Mouse (Mus musculus) small intestine, adult 2 months (tissue): Measurements from ENCODE around the gene Acbd4. TPM values are rescaled to one million over a fixed set of nuclear protein-coding genes. Genes with fewer than 3 reads are reported as not detected.

Source experiments
- H3K27ac ChIP-seq: fragments of 200-500 bp; 2 replicates; pipeline ENCODE4 v1.5.1; 2012; ENCODE audit warnings: low read depth, low read length, control low read depth, inconsistent platforms; ENCODE audit not compliant: insufficient read depth
- H3K27me3 ChIP-seq: fragments of 200-500 bp; 2 replicates; pipeline ENCODE4 v1.6.1; 2012; ENCODE audit warnings: mild to moderate bottlenecking, moderate library complexity, low read length, inconsistent platforms; ENCODE audit not compliant: control insufficient read depth, insufficient read depth
- H3K36me3 ChIP-seq: fragments of 200-500 bp; 2 replicates; pipeline ENCODE4 v1.6.1; 2012; ENCODE audit warnings: mild to moderate bottlenecking, low read length, control low read depth, inconsistent platforms; ENCODE audit not compliant: control insufficient read depth, insufficient read depth
- H3K4me1 ChIP-seq: fragments of 200-500 bp; 2 replicates; pipeline ENCODE4 v1.6.1; 2012; ENCODE audit warnings: low read length, inconsistent platforms, mixed read lengths; ENCODE audit not compliant: control insufficient read depth, insufficient read depth, insufficient read length
- H3K4me3 ChIP-seq: fragments of 200-500 bp; 2 replicates; pipeline ENCODE4 v1.5.1; 2012; ENCODE audit warnings: low read depth, mild to moderate bottlenecking, control low read depth, inconsistent platforms, low read length, moderate library complexity
- CTCF ChIP-seq: fragments of 200-500 bp; IDR thresholded peaks from 2 replicates; pipeline ENCODE4 v1.5.1; 2012; ENCODE audit warnings: low read depth, mild to moderate bottlenecking, control low read depth, inconsistent platforms, low read length, moderate library complexity, mixed read lengths; ENCODE audit not compliant: insufficient replicate concordance, insufficient read length; ENCODE audit errors: extremely low read depth
- POLR2A ChIP-seq: fragments of 200-500 bp; IDR thresholded peaks from 2 replicates; pipeline ENCODE4 v1.6.1; 2012; ENCODE audit warnings: low read depth, mild to moderate bottlenecking, control low read depth, inconsistent platforms, low read length, moderate library complexity
- WGBS: fragments of 180-500 bp; shearing (Covaris S2); methylation state at CpG from one replicate; pipeline ENCODE4 v1.1.7; 2018; 5-methylcytosine and 5-hydroxymethylcytosine counted together
- polyA plus RNA-seq: library from polyadenylated mRNA; depleted of rRNA; stranded (reverse); fragments of >200 nt; gene quantifications from 2 replicates; pipeline ENCODE4 v1.2.3, GENCODE M21; 2012

Acbd4 gene
- polyA plus RNA-seq, 1 experiment, result 234 TPM

DNA sequence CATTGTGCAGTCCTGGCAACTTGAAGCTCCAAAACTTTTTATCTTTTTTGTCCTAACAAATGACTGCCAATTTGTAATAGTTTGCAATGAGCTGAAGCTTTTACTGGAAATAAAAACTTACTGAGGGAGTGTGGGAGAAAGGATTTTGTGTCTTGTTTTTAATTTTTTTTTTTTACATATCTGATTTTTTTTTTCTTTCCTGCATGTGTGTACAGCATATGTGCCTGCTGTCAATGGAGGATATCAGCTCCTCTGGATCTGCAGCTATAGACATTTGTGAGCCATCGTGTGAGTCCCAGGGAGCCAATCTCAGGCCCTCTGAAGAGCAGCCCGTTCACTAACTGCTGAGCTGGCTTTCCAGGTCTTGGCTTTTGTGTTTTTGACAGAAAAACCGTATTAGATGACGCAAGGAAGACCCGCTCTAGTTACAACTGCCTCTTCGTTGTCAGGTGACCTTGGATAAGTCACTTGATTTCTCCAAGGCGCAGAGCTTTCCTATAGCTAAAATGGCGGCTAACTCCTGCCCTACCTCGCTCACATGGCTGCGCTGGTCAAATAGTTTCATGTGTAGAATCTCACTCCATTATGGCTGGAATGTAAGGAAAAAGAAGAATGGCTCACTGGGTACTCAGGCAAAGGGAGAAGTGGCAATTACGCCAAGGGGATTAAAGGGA is 12.9 kb downstream of the Acbd4 start:
- no peak for TF ChIP-seq CTCF
- TF ChIP-seq POLR2A, result no peak

DNA sequence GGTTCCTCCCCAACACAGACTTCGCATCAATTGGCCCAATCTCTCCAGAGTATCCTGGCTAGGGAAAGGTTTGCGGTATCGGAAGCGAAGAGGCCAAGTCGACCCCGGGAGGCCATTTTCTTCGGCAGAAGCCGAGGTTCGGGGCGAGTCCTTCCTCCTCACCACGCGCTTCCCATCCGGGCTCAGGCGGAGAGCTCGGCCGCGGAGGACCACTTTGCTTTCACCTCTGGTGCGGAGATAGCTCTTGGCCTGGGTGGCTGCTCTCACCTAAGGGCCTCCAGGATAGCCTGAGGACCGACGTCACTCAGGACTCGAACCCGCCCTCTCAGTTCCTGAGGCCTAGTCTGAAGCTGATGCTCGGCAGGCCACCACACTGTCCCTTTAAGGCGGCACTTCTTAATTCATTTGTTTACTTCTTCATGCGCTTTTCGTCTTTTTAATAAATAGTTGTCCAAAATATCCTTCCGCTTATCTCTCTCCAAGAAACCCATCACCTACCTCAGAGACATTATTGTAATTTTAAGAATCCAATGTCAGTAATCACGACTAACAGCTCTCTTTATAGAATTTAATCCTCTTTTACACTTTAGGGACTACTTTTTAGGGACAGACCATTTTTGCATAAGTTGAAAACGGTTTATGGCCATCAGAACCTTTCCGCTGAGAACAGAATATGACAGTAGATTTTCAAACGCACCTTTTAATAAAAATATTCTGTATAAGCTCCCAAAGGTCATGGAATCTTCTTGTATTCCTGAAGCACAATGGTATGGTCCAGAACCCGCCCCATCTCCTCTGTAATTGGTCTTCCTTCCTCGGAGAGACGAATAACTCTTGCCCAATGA is 13.9 kb downstream of the Acbd4 start:
- Histone ChIP-seq H3K4me1 (peaks cover 17% of the 10 kb centered on the region), H3K4me3 (peak overlapping the region; percentile 60), H3K27ac (peak overlapping the region; percentile 67), H3K27me3 (no peaks in the 10 kb centered on the region), H3K36me3 (0 out of 2 replicates have a peak, but pooled peaks cover 2% of the 10 kb centered on the region)
- TF ChIP-seq POLR2A (peak; percentile 80; the same call in 1 of the 2 replicates), CTCF (no peak)
- under 1% methylated on average over 34 of the region's 34 CpGs for WGBS

More for the DNA sequence above, 12.9 kb downstream of the Acbd4 start:
- 85% methylated on average over 11 of the region's 11 CpGs for WGBS
- Histone ChIP-seq H3K27me3 (no peaks in the 10 kb centered on the region), H3K4me1 (peaks cover 17% of the 10 kb centered on the region), H3K36me3 (peaks cover 2% of the 10 kb centered on the region; the same call in 1 of the 2 replicates), H3K27ac (peak overlapping the region; percentile 67; the same call in 1 of the 2 replicates), H3K4me3 (peak overlapping the region; percentile 60; the same call in 1 of the 2 replicates)

DNA sequence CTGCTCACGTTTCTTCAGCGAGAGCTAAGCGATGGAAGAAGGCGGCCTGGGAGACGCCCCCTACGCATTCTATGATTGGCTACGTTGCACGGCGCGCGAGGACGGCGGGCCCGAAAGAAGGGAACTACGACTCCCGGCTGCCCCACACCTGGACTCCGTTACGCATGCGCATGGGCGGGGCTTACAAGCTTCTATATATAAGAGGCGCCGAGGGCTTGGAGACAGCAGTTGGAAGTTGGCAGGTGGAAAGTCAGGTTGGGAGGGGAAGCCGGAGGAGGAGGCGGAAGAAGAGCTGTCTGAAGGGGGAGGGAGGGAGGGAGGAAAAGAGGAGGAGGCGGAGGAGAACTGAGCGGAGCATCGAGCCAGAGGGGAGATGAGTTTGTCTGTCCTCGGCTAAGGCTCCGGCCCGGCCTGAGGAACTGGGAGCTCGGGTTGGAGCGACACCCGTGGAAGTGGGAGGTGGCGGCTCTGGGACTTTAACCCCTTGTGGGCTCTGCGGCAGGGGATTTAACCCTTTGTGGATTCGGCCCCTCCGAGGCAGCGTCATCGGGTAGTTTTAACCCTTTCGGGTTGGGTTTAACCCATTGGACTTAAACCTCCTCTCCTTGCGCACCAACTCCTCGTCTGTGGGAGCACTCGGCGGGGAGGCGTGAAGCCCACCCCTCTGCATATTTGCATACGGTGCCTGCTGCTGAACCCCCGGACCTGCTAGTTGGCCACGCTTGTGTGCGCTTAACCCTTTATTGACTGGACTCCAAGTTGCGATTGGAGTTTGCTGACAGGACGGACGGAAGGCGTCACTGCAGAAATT is 14.7 kb downstream of the Acbd4 start, which contains the start of gene Hexim1:
TSS of gene Hexim1 (plus strand) at position 224 of the 811 bp plus-strand sequence.
- Histone ChIP-seq H3K4me1 (peaks cover 17% of the 10 kb centered on the region), H3K36me3 (0 out of 2 replicates have a peak, but pooled peaks cover 2% of the 10 kb centered on the region), H3K4me3 (peak within 1 kb of the TSS; percentile 82), H3K27ac (peak within 1 kb of the TSS; percentile 76), H3K27me3 (no peaks in the 10 kb centered on the region)
- TF ChIP-seq CTCF (no peak), POLR2A (peak; percentile 100)
- under 1% methylated on average over 52 of the region's 53 CpGs for WGBS

DNA sequence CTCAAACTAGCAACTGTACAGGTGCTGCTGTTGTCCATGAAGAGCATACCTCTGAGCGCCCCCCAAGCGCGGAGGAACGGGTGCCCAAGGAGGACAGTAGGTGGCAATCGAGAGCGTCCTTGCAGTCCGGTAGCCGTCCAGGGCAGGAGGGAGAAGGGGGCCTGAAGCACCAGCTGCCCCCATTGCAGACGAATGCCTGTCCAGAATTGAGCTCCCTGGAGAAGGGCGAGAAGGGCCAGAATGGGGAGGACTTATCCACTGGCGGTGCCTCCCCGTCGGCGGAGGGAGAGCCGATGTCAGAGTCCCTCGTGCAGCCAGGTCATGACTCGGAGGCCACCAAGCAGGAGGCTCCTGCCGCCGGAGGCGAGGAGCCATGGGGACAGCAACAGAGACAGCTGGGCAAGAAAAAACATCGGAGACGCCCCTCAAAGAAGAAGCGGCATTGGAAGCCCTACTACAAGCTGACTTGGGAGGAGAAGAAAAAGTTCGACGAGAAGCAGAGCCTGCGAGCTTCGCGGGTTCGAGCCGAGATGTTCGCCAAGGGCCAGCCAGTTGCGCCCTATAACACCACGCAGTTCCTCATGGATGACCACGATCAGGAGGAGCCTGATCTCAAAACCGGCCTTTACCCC is 15.6 kb downstream of the Acbd4 start:
- WGBS, result under 1% methylated on average over 35 of the region's 35 CpGs
- H3K4me3 ChIP-seq, result peak overlapping the region; percentile 82
- peak; percentile 63 for TF ChIP-seq CTCF
- no peak for TF ChIP-seq POLR2A
- H3K27me3 ChIP-seq, result no peaks in the 10 kb centered on the region
- H3K4me1 ChIP-seq, result peaks cover 11% of the 10 kb centered on the region
- H3K36me3 ChIP-seq, result no peaks in the 10 kb centered on the region
- peak overlapping the region; percentile 76 for H3K27ac ChIP-seq

DNA sequence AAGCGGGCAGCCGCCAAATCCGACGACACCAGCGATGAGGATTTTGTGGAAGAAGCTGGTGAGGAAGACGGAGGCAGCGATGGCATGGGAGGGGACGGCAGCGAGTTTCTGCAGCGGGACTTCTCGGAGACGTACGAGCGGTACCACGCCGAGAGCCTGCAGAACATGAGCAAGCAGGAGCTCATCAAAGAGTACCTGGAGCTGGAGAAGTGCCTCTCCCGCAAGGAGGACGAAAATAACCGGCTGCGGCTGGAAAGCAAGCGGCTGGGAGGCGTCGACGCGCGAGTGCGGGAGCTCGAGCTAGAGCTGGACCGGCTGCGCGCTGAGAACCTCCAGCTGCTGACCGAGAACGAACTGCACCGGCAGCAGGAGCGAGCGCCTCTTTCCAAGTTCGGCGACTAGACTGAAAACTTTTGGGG is 16.1 kb downstream of the Acbd4 start:
- Histone ChIP-seq H3K4me3 (peak overlapping the region; percentile 82), H3K36me3 (no peaks in the 10 kb centered on the region), H3K27ac (peak overlapping the region; percentile 34), H3K4me1 (peaks cover 5% of the 10 kb centered on the region; the same call in 1 of the 2 replicates), H3K27me3 (no peaks in the 10 kb centered on the region)
- no peak for TF ChIP-seq POLR2A
- TF ChIP-seq CTCF, result no peak
- under 1% methylated on average over 38 of the region's 38 CpGs for WGBS

DNA sequence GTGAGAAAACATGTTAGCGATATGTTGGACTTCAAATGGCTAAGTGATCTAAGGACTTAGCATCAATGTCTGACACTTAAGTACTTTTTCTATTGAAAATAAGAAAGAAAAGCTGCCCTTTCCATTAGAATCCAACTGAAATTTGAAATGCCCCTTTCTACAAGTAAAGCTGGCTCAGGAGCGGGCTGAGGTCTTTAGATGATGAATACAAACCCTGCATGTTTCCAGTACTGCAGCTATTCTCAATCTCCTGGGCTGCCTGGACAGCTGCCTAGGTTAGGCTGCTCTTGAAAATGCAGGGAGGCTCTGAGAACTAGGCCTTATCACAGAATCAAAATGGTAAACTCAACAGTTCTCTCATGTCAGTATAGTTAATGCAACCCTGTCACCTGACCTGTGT is 17.4 kb downstream of the Acbd4 start:
- Histone ChIP-seq H3K4me3 (no peak overlapping the region), H3K36me3 (no peaks in the 10 kb centered on the region), H3K27ac (no peak overlapping the region), H3K27me3 (no peaks in the 10 kb centered on the region), H3K4me1 (peaks cover 5% of the 10 kb centered on the region; the same call in 1 of the 2 replicates)
- no peak for TF ChIP-seq CTCF
- no peak for TF ChIP-seq POLR2A
- WGBS, result 75% methylated on average over 2 of the region's 2 CpGs
